Mouse (Mus musculus): ENCODE measurements around the gene Mapkapk3. TPM values are rescaled to one million over a fixed set of nuclear protein-coding genes. Genes with fewer than 3 reads are reported as not detected.

The Mapkapk3 gene
- polyA plus RNA-seq, 3 experiments from 2014 or later: 53.9 to 59.6 (median 59.2) TPM

DNA sequence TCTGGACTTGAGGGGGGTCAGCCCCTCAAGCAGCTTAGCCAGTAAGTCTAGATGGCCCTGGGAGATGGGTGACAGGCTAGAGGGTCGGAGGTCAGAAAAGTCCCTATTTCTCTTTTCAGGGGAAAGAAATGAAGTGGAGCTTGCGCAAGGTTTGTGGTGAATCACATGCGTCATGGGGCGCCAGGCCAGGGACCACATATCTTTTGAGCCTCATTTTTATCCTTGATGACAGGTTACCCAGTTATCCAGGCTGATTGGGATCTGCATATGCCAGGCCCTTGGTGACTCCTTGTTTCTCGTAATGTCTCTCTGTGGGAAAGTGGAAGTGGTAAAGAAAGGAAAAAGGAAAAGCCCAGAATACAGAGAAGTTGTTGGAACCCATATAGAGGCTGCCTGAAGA, 25.8 kb downstream of the Mapkapk3 start:
- ATAC-seq: no peak

DNA sequence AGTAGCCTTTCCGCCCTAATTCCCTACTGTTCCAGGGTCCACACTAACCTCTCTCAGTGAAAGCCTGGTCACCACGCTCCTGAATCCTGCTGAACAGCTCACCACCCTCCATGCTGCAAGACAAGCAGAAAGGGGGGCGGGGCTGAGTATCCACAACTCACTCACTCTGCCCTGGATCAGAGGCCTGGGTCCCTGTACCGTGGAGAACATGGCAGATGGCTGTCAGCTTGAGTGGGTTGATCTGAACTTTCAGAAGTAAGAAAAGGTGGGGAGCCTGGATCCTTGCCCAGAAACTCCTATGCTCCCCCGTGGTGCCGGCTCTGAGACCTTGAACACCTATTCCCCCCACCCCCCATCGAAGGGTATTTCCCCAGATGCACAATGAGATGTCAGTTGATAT, 27.3 kb downstream of the Mapkapk3 start:
- ATAC-seq: no peak

DNA sequence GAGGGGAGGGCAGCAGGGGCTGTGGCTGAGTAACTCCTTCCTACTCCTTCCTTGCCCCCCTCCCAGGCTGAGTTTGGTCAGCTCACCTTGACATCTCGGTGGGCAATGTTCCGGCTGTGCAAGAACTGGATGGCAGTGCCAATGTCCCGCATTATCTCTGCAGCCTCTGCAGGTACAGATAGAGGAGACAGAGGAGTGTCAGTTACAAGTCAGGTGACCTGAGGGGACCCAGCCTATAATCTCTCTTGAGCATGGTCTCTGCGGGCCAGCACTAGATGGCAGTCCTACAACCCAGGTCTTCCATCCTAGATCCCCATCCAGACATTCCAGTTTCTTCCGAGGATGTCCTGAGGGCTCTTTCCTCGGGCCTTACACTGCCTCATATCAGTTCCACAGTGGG, 27.9 kb downstream of the Mapkapk3 start:
- ATAC-seq: no peak

DNA sequence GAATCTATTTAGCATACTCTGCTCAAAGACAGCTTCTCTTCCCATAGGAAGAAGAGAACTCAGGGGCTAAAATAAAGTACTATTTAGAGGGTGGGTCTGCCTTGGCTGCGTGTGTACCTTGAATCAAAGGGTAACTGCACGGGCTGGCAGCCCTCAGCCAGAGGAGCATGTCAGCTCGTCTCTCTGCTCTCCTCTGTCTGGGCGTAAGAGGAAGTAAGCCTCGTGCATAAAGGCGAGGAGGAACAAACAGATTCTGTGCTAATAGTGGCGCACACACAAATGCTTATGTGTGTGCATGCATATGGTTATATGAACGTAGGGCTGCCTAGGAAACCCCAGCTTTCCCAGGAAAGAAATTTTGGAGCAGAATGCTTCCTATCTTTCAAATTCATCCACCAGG, 28.8 kb downstream of the Mapkapk3 start:
- no peak for ATAC-seq

DNA sequence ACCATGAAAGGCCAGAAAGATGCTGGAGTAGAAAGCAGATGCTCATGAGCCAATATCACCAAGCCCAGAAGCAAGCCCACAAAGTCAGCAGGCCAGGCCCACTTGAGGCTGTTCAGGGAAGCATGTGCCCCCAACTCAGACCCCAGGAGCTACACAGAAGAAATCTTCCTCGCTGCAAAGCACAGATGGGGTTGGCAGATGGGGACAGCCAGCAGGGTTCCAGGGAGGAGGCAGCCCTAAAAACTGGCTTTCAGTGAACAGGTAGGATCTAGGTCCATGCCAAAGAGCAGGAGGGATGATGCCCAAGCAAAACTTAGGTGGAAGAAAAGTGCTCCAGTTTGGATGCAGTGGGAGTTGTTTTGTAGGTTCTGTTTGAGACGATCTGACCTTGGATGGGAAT, 29.2 kb downstream of the Mapkapk3 start:
- no peak for ATAC-seq

DNA sequence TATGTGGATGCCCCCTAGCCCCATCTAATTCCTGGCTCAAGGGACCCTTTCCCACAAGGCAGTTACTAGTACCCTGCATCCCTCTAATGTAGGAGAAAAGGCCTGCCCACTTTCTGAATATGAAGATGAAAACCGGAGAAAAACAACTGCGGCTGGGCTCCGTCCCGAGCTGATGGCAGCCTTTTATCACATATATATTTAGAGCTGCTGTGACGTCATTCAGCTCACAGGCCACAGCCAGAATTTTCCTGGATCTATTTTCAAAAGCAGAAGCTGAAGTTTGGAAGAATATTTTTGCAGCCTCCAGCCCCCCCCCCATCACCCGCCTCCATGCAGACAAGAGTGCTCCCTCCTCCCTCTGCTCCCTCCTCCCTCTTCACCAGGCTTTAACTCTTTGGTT, 30.1 kb downstream of the Mapkapk3 start:
- ATAC-seq: no peak

DNA sequence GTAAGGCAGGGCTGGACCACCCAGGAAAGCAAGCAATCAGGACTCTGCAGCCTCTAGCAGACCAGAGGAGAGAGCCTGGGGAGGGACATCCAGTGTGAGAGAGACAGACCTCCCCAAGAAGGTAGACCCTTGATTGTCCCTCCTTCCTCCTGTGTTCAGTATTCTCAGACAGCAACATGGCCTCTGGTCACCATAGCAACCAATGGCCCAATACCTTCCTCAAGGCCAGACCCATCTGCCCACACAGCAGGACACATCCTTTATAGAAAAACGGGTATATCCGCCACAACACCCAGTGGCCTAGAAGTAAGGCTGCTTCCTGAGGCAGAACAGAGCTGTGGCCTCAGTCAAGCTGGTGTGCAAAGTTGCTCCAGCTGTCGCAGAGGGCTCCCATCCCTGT, 34.1 kb downstream of the Mapkapk3 start:
- no peak for ATAC-seq

DNA sequence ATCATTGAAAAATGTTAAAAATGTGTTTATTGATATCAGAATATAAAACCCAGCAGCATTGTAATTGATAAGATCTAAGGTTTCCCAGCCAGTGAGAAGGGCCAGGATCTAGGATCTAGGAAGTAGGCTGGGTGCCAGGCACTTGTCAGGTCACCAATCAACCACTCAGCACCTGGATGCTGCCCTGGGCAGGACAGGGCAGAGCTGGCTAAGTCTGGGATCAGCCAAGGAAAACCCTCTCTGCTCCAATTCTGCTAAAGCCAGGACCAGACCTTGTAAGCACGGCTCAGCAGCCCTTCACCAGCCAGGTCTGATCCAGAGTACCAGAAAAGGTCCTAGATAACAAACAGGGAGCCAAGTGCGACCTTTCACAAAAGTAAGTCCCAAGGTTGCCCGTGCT, 34.8 kb downstream of the Mapkapk3 start:
- no peak for ATAC-seq

DNA sequence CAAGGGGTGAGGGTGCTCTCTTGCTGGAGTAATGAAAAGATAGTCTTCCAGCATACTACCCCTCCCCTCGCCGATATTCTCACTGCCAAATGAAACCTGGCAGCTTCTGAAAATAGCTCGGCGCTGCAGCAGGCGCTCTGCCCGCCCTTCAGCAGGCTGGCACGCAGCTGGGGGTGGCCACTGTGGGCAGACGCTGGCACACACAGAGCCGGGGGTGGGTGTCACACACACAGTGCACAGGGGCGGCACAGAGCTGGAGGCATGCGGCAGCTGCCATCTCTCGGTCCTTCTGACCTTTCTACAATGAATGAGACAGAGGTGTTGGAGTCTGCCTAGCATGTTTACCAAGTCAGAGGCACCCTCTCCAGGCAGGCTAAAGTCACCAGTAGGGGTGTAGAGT, 35.2 kb downstream of the Mapkapk3 start:
- no peak for ATAC-seq

DNA sequence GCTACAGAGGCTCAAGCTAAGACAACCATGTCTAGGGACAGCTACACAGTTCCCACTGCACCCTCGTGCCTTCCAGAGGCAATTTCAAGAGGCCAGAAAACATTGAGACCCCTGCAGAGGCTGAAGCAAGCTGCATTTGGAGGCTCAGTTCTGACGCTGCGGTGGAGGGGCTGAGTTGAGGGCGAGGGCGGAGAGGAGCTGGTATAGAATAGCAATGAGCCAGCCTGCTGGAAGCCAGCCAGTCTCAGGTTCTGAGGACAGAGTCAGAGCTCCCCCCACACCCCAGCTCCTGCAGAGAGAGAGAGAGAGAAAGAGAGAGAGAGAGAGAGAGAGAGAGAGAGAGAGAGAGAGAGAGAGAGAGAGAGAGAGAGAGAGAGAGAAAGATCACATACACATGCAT, 37.5 kb downstream of the Mapkapk3 start:
- ATAC-seq: no peak

DNA sequence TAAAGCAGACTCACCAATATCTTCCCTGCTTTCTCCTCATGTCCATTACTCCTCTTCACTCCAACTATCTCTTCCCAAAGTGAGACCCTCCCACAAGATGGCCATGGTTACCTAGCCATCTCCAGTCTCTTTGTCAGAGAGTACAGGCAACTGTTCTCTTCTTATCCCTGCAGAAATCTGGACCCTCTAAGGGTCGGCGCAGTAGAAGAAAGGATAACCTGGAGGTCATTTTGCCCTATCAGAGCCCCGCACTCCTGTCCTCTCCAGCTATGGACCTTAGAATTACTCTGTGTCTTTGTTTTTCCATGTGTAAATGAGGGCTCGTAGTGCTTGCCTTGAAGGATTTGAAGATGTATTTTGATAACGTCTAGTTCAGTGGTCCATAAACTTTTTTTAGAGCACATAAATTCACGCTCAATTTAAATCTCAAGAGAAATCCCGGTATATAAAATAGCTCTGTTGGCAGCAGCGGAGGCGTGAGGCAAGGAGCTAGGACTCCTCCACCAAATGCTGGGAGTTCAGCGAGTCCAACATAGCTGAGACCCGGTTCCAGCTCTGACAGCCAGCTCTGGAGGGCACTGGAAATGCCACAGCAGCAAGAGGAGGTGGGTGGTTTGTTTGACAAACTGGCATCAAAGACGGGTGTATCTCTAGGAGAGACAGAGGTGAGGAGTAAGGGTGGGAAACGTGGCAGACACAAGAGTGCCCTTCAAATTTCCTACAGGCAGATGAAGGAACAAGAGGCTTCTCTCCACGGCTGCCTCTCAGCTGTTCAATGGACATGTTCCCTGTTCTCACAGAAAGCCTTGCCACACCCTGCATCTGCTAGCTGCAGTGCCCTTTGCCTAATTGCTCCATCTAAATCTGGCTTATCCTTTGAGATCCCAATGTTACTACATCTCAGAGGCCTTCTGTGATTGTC, 39.0 kb downstream of the Mapkapk3 start:
- ATAC-seq: no peak

DNA sequence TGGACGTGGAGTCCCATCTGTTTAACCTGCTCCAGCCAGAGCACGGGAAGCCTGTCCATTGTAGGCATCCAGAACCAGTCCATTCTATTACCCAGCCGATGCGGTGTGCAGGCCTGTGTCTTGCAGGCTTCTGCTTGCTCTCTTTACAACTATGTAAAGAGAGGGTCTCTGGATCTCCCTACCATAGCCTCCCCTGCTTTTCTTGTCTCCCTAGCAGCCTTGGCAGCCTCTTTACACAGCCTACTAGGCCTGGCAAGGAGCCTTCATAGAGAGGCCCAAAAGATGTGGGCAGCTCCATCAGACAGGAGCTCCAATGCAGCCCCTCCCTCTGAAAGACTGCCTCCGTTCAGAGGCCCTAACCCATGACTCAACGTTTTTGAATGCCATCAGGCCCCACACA, 40.5 kb downstream of the Mapkapk3 start:
- no peak for ATAC-seq

DNA sequence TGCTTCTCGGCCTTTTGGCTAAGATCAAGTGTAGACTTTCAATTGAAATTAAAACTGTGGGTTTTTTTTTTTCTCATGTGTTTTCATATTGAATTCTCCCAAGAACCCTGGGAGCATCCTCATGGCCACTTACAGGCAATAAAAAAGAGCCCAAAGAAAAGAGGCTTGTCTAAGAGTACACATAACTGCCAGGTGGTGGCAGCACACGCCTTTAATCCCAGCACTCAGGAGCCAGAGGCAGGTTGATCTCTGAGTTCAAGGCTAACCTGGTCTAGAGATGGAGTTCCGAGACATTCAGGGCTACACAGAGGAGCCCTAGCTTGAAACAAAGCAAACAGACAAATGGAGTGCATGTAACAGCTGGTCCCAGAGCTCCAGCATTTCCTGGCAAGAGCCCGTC, 43.5 kb downstream of the Mapkapk3 start:
- peak; percentile 73 for ATAC-seq

DNA sequence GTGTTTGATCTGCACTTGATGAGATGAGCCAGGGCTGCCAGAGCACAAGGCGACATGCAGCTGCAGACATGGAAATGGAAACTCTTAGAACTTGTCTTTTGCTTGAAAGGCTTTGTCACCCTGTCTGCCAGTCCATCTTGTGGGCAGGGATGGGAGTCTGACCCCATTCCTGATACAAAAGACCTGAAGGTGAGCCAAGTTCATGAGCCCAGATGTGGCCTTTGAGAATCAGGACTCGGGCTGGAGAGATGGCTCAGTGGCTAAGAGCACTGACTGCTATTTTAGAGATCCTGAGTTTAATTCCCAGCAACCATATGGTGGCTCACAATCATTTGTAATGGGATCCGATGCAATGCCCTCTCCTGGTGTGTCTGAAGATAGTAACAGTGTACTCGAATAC, 44.4 kb downstream of the Mapkapk3 start:
- ATAC-seq: no peak

DNA sequence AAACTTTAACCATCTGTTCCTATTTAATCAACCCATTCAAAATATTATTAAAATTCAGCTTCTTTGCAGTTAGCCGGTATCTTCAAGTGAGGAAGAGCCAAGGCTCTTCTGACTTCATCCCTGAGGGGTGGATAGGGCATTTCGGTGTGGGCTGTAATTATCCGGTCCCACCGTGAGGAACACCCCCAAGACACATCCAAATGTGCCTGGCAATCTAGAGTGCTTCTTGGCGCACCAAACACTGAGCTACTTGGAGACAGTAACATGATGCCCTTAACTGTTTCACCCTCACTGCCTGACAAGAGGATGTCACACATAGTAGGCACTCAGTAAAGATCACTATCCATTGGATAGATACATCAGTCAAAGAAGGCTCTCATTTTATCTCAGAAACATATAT, 53.5 kb downstream of the Mapkapk3 start:
- no peak for ATAC-seq

DNA sequence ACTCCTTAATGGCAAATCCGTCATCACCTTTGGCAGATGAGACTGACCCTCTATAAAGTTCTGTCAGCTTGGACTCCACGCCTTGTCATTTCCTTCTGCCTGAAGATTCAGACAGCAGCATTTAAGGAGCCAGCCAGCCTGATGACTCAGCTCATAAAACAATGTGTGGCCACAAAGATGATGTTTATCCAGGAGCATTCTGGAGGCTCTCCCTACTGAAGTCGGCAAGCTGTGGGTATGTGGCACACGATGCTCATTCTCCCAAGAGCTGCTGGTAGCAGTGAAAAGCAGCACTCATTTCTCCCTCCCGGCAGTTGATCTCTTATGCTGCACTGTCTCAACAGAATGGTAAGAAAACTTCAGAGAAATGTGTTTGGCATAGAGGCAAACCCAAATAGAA, 54.4 kb downstream of the Mapkapk3 start:
- no peak for ATAC-seq

DNA sequence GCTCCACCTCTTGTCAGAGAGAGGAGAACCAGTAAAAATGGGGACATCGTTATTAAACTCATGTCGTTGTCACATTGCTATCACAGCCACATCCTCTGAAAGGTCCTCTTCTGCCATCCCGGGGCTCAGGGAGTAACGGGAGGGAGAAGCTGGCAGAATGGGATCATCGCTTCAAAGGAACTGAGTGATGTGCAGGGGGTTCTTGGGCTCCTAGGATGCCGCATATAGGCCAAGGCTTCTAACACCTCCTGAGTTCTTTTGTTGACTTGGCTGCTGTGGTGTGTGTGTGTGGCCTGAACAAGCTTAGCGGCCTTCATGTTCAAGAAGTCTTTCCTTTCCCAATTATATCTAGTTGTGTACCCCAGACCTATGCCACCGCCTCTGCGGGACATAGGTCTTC, 57.5 kb downstream of the Mapkapk3 start:
- ATAC-seq: no peak

DNA sequence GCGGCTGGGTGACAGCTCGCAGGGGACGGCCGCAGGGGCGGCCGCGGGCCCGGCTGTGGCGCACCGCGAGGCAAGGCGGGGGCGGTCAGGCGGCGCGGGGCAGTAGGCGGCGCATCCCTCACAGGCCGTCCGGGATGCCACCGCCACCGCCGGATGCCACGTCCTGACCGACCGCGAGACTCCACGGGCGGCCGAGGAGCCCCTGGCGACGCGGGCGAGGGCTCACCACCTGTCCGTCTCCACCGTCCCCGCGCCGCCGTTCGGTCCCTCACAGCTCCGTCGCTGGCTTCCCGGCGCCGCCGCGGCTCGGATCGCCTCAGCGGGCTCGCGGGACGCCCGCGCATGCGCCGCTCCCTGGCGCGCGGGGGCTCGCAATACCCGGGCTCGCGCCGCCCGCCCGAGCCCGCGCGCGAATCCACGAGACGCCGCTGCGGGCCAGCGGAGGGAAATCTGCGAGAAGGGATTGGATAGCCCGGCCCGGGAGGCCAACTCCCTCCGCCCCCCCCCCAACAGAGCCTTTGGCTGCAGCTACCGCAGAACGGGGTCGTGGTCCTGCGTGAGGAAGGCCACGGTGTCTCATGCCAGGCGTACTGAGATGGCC, 58.0 kb downstream of the Mapkapk3 start, which contains the start of gene Dock3:
Gene Dock3 (minus strand): TSS at position 371 of the 601 bp plus-strand sequence.
- ATAC-seq: no peak

DNA sequence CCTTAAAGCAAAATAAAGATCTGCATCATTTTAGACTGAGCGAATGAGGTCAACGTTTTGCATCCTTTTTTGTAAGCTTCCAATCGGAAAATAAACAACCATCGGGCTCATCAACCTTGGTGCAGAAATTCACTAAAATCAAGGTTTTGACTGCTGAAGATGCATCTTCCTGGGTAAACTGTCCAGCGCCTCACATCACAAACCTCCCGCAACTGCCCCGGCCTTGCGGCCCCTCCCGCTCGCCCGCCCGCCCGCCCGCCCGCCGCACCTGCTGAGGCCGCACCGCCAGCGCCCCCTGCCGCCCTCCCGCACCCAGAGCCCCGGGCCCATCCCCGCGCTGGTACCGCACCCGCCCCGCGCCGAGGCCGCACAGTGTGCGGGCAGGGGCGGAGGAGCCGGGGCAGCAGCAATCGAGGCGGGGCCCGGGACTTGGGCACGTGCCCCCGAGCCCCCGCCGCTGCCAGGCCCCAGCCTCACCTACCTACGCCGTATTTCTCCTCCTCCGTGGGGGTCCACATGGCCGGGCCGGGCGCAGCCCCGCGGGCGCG, 58.6 kb downstream of the Mapkapk3 start:
- ATAC-seq: no peak

DNA sequence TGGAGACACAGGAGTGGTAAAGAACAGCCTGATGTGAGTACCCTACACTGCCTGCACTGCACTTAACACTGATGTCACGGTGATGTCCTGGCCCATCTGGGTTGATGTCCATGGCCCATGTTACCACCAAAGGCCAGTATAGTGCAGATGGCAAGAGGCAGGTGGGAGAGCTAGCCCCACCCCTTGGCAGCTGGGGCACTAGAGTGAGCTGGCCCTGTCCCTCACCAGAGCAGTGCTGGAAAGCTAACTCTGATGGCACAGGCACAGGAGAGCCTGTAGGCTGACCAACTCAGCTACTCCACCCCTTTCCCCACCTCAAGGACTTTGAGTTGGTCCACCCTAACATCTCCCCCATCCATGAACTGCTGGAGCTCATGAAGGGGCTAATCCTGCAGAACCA, 65.1 kb downstream of the Mapkapk3 start:
- no peak for ATAC-seq
